Mouse (Mus musculus) liver, embryonic 12.5 days (tissue): ENCODE data around the gene Upk3a. TPM values are rescaled to one million over a fixed set of nuclear protein-coding genes. Genes with fewer than 3 reads are reported as not detected.
A peak's percentile ranks its signal among the peaks of the same experiment; 100 is the strongest.
"Not testable (repeated sequence)": the region's sequence is repeated elsewhere in the genome, so short reads cannot be mapped to it uniquely, and the experiment has no call there.

Source experiments
- ATAC-seq: fragments of 200-750 bp; cut with Nextera tagmentation; 2 replicates; pipeline ENCODE4 v1.8.0; 2017; ENCODE audit warnings: moderate number of reproducible peaks, mild to moderate bottlenecking, moderate library complexity
- H3K27ac ChIP-seq: fragments of 300-500 bp; sonication (generic); 2 replicates; pipeline ENCODE4 v1.5.1; 2016; ENCODE audit warnings: mild to moderate bottlenecking
- H3K27me3 ChIP-seq: fragments of 300-500 bp; sonication (generic); replicated peaks from 2 replicates; pipeline ENCODE4 v1.6.1; 2016; ENCODE audit warnings: mild to moderate bottlenecking, moderate library complexity
- H3K36me3 ChIP-seq: fragments of 300-500 bp; sonication (generic); 2 replicates; pipeline ENCODE4 v1.6.1; 2016; ENCODE audit warnings: mild to moderate bottlenecking, moderate library complexity
- H3K4me1 ChIP-seq: fragments of 300-500 bp; sonication (generic); 2 replicates; pipeline ENCODE4 v1.6.1; 2016
- H3K4me2 ChIP-seq: fragments of 300-500 bp; sonication (generic); 2 replicates; pipeline ENCODE4 v1.6.1; 2016; ENCODE audit warnings: mild to moderate bottlenecking, moderate library complexity
- H3K4me3 ChIP-seq: fragments of 300-500 bp; sonication (generic); 2 replicates; pipeline ENCODE4 v1.5.1; 2016; ENCODE audit warnings: mild to moderate bottlenecking, moderate library complexity
- H3K9ac ChIP-seq: fragments of 300-500 bp; sonication (generic); 2 replicates; pipeline ENCODE4 v1.6.1; 2016; ENCODE audit warnings: mild to moderate bottlenecking, moderate library complexity
- H3K9me3 ChIP-seq: fragments of 300-500 bp; sonication (generic); replicated peaks from 2 replicates; pipeline ENCODE4 v1.6.1; 2016; ENCODE audit warnings: mild to moderate bottlenecking, moderate library complexity
- WGBS: fragments of 180-500 bp; shearing (Covaris S2); methylation state at CpG from one replicate; pipeline ENCODE4 v1.1.7; 2016; ENCODE audit not compliant: insufficient replicate concordance; 5-methylcytosine and 5-hydroxymethylcytosine counted together
- polyA plus RNA-seq: library from polyadenylated mRNA; unstranded; fragments of >200 nt; fragmentation: Nextera tagmentation; extraction: Ambion mirVana; gene quantifications from 2 replicates; pipeline ENCODE4 v1.2.1, GENCODE M21; 2016

The Upk3a gene
- polyA plus RNA-seq, 1 experiment from 2014 or later = not detected

GRCm38 (mm10) chr15:85011895-85012661, 4.9 kb upstream of the Upk3a start:
- H3K27ac ChIP-seq = no peak overlapping the region

GRCm38 (mm10) chr15:85012662-85013054, 4.3 kb upstream of the Upk3a start:
- H3K36me3 ChIP-seq = no peaks in the 10 kb centered on the region
- H3K4me2 ChIP-seq = peak overlapping the region; percentile 2; the same call in 1 of the 2 replicates
- H3K4me1 ChIP-seq = peaks cover 3% of the 10 kb centered on the region; the same call in 1 of the 2 replicates
- no peak overlapping the region for H3K9ac ChIP-seq
- no peak overlapping the region for H3K4me3 ChIP-seq
- no peak overlapping the region for H3K27ac ChIP-seq
- no peak for ATAC-seq
- no peaks in the 10 kb centered on the region for H3K9me3 ChIP-seq
- peaks cover 24% of the 10 kb centered on the region for H3K27me3 ChIP-seq
- WGBS = 44% methylated on average over 2 of the region's 2 CpGs

More at GRCm38 (mm10) chr15:85011895-85012661, 4.9 kb upstream of the Upk3a start:
- Histone ChIP-seq H3K4me3 (no peak overlapping the region), H3K9me3 (no peaks in the 10 kb centered on the region), H3K27me3 (peaks cover 18% of the 10 kb centered on the region), H3K4me1 (peaks cover 3% of the 10 kb centered on the region; the same call in 1 of the 2 replicates), H3K4me2 (peak overlapping the region; percentile 2; the same call in 1 of the 2 replicates), H3K9ac (no peak overlapping the region), H3K36me3 (no peaks in the 10 kb centered on the region)
- no peak for ATAC-seq
- 50% methylated on average over 19 of the region's 19 CpGs for WGBS

- Histone ChIP-seq H3K36me3 (no peaks in the 10 kb centered on the region), H3K4me2 (no peak overlapping the region), H3K27ac (no peak overlapping the region), H3K9ac (no peak overlapping the region), H3K4me3 (no peak overlapping the region), H3K4me1 (peaks cover 3% of the 10 kb centered on the region; the same call in 1 of the 2 replicates), H3K27me3 (peaks cover 28% of the 10 kb centered on the region), H3K9me3 (no peaks in the 10 kb centered on the region)
- WGBS = 64% methylated on average over 11 of the region's 11 CpGs
- ATAC-seq = no peak
Measured at GRCm38 (mm10) chr15:85015771-85016170, 1.2 kb upstream of the Upk3a start.

GRCm38 (mm10) chr15:85022211-85022610, 5.3 kb downstream of the Upk3a start:
- Histone ChIP-seq H3K27me3 (peaks cover 8% of the 10 kb centered on the region), H3K36me3 (no peaks in the 10 kb centered on the region), H3K4me2 (no peak overlapping the region), H3K4me3 (no peak overlapping the region), H3K27ac (no peak overlapping the region), H3K9ac (no peak overlapping the region), H3K9me3 (no peaks in the 10 kb centered on the region), H3K4me1 (no peaks in the 10 kb centered on the region)
- no peak for ATAC-seq
- 54% methylated on average over 4 of the region's 4 CpGs for WGBS

- 50% methylated on average over 4 of the region's 4 CpGs for WGBS
Measured at GRCm38 (mm10) chr15:85026197-85026596, 9.3 kb downstream of the Upk3a start.

GRCm38 (mm10) chr15:85027740-85028139, 10.8 kb downstream of the Upk3a start:
- no peaks in the 10 kb centered on the region for H3K4me1 ChIP-seq
- H3K9me3 ChIP-seq = no peaks in the 10 kb centered on the region
- H3K4me2 ChIP-seq = no peak overlapping the region
- no peak overlapping the region for H3K9ac ChIP-seq
- ATAC-seq = no peak
- H3K4me3 ChIP-seq = no peak overlapping the region
- H3K27ac ChIP-seq = no peak overlapping the region
- no peaks in the 10 kb centered on the region for H3K36me3 ChIP-seq
- H3K27me3 ChIP-seq = peaks cover 7% of the 10 kb centered on the region; the same call in 1 of the 2 replicates
- WGBS = 57% methylated on average over 4 of the region's 4 CpGs

More at GRCm38 (mm10) chr15:85026197-85026596, 9.3 kb downstream of the Upk3a start:
- H3K9me3 ChIP-seq = no peaks in the 10 kb centered on the region
- H3K27ac ChIP-seq = no peak overlapping the region
- ATAC-seq = no peak
- no peak overlapping the region for H3K9ac ChIP-seq
- H3K36me3 ChIP-seq = no peaks in the 10 kb centered on the region
- H3K4me3 ChIP-seq = no peak overlapping the region
- H3K4me2 ChIP-seq = no peak overlapping the region
- no peaks in the 10 kb centered on the region for H3K27me3 ChIP-seq
- no peaks in the 10 kb centered on the region for H3K4me1 ChIP-seq

- not testable (repeated sequence) for H3K27me3 ChIP-seq, ATAC-seq, H3K27ac ChIP-seq, H3K4me2 ChIP-seq, H3K4me3 ChIP-seq, H3K36me3 ChIP-seq, H3K9ac ChIP-seq, H3K9me3 ChIP-seq, H3K4me1 ChIP-seq
- 45% methylated on average over 1 of the region's 1 CpGs for WGBS
Measured at GRCm38 (mm10) chr15:85028648-85029047, 11.7 kb downstream of the Upk3a start, which contains the start of gene Fam118a. Gene Fam118a (plus strand): TSS chr15:85028948.

GRCm38 (mm10) chr15:85030643-85031042, 13.7 kb downstream of the Upk3a start:
- H3K27me3 ChIP-seq = peaks cover 18% of the 10 kb centered on the region; the same call in 1 of the 2 replicates
- H3K4me1 ChIP-seq, ATAC-seq, H3K4me2 ChIP-seq, H3K4me3 ChIP-seq, H3K36me3 ChIP-seq, H3K9me3 ChIP-seq, H3K27ac ChIP-seq, H3K9ac ChIP-seq: not testable (repeated sequence)
- 38% methylated on average over 1 of the region's 1 CpGs for whole genome bisulfite sequencing

GRCm38 (mm10) chr15:85031866-85032265, 14.9 kb downstream of the Upk3a start:
- 80% methylated on average over 3 of the region's 3 CpGs for WGBS
- H3K27ac ChIP-seq = no peak overlapping the region
- no peaks in the 10 kb centered on the region for H3K36me3 ChIP-seq
- no peak overlapping the region for H3K9ac ChIP-seq
- H3K4me1 ChIP-seq = peaks cover 9% of the 10 kb centered on the region
- no peak overlapping the region for H3K4me3 ChIP-seq
- H3K27me3 ChIP-seq = peaks cover 22% of the 10 kb centered on the region; the same call in 1 of the 2 replicates
- no peaks in the 10 kb centered on the region for H3K9me3 ChIP-seq
- no peak for ATAC-seq
- no peak overlapping the region for H3K4me2 ChIP-seq

GRCm38 (mm10) chr15:85033916-85034315, 17.0 kb downstream of the Upk3a start:
- Histone ChIP-seq H3K27me3 (peaks cover 22% of the 10 kb centered on the region; the same call in 1 of the 2 replicates), H3K4me1 (peaks cover 23% of the 10 kb centered on the region)
- H3K4me3 ChIP-seq, H3K4me2 ChIP-seq, H3K27ac ChIP-seq, H3K9me3 ChIP-seq, H3K36me3 ChIP-seq, H3K9ac ChIP-seq, ATAC-seq: not testable (repeated sequence)
- WGBS = 33% methylated on average over 7 of the region's 7 CpGs

GRCm38 (mm10) chr15:85036566-85037342, 19.8 kb downstream of the Upk3a start:
- Histone ChIP-seq H3K4me2 (peak overlapping the region; percentile 93), H3K4me1 (peaks cover 26% of the 10 kb centered on the region), H3K27ac (peak overlapping the region; percentile 62), H3K36me3 (no peaks in the 10 kb centered on the region), H3K4me3 (peak overlapping the region; percentile 80), H3K9me3 (no peaks in the 10 kb centered on the region), H3K27me3 (peaks cover 18% of the 10 kb centered on the region; the same call in 1 of the 2 replicates), H3K9ac (peak overlapping the region; percentile 85)
- peak; percentile 95 for ATAC-seq
- WGBS = under 1% methylated on average over 75 of the region's 75 CpGs

GRCm38 (mm10) chr15:85037343-85037690, 20.4 kb downstream of the Upk3a start:
- H3K27me3 ChIP-seq = peaks cover 15% of the 10 kb centered on the region; the same call in 1 of the 2 replicates
- peak overlapping the region; percentile 85 for H3K9ac ChIP-seq
- H3K9me3 ChIP-seq = no peaks in the 10 kb centered on the region
- WGBS = 7% methylated on average over 8 of the region's 8 CpGs
- H3K27ac ChIP-seq = peak overlapping the region; percentile 62
- H3K4me2 ChIP-seq = peak overlapping the region; percentile 93
- H3K4me1 ChIP-seq = peaks cover 30% of the 10 kb centered on the region
- ATAC-seq = no peak
- H3K4me3 ChIP-seq = peak overlapping the region; percentile 80
- no peaks in the 10 kb centered on the region for H3K36me3 ChIP-seq
